8 mouse cellular contexts compared by ENCODE assay signal in the genomic region with DNA sequence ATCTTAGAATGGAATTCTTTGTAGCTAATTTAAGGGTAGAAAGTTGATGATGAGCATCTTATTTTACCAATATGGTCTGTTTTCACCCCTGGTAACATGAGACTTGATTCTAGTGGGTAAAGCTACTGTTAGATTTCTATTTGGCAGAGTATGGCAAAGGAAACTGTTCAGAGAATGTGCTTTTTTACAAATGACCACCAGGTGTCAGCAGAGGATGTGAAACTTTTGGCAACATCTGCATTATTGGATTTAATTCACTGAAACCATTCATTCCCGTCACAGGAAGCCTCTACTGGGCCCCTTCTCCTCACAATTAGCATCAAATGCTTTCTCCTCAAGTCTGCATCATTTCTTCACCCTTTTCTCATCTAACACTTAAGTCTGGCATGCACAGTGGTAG.
A peak's percentile ranks its signal among the peaks of the same experiment; 100 is the strongest.
DNase-seq lines count a peak whose midpoint lies in the region; ATAC-seq and TF ChIP-seq lines count a peak whose summit lies in the region.

No protein-coding gene starts in this region.

- TF ChIP-seq CTCF in midbrain, postnatal 0 days (IDR thresholded peaks at IDR 0.05): peak; percentile 81

- no peaks in the 10 kb centered on the region for H3K27me3 ChIP-seq in heart, embryonic 12.5 days (replicated peaks)
- no peaks in the 10 kb centered on the region for H3K27me3 ChIP-seq in midbrain, embryonic 11.5 days (ENCODE audit: control insufficient read depth, insufficient read depth, low read length)
- 0 out of 2 replicates have a peak, but pooled peaks cover 3% of the 10 kb centered on the region for H3K27me3 ChIP-seq in midbrain, embryonic 10.5 days (ENCODE audit: low read depth, poor library complexity, severe bottlenecking)
- H3K27me3 ChIP-seq in midbrain, postnatal 0 days (ENCODE audit: insufficient read depth, low read length): no peaks in the 10 kb centered on the region

- WGBS in heart, embryonic 12.5 days: 14% methylated on average over 1 of the region's 1 CpGs
- WGBS in midbrain, embryonic 11.5 days: 23% methylated on average over 1 of the region's 1 CpGs
- 29% methylated on average over 1 of the region's 1 CpGs for WGBS in midbrain, embryonic 10.5 days
- WGBS in midbrain, postnatal 0 days: 0% methylated on average over 1 of the region's 1 CpGs

- no peaks in the 10 kb centered on the region for H3K9me3 ChIP-seq in heart, embryonic 12.5 days (replicated peaks)
- no peaks in the 10 kb centered on the region for H3K9me3 ChIP-seq in midbrain, embryonic 11.5 days (ENCODE audit: control insufficient read depth, low read length)
- no peaks in the 10 kb centered on the region; the same call in 1 of the 2 replicates for H3K9me3 ChIP-seq in midbrain, embryonic 10.5 days (replicated peaks)
- no peaks in the 10 kb centered on the region for H3K9me3 ChIP-seq in midbrain, postnatal 0 days (ENCODE audit: low read length)

- no peak overlapping the region for H3K9ac ChIP-seq in heart, embryonic 12.5 days
- H3K9ac ChIP-seq in midbrain, embryonic 11.5 days (ENCODE audit: low read length): no peak overlapping the region
- H3K9ac ChIP-seq in midbrain, postnatal 0 days (replicated peaks; ENCODE audit: low read length, poor library complexity, severe bottlenecking): no peak overlapping the region

- no peak for ATAC-seq in heart, embryonic 12.5 days (ENCODE audit: insufficient number of reproducible peaks, low FRiP score)
- no peak for ATAC-seq in midbrain, embryonic 11.5 days (ENCODE audit: low FRiP score)
- no peak for ATAC-seq in midbrain, postnatal 0 days (ENCODE audit: low FRiP score)

- DNase-seq in heart, adult 18-20 months: peak; percentile 21 to 53
- DNase-seq in midbrain, embryonic 11.5 days (ENCODE audit: low spot score, missing footprints): peak; percentile 91
- no peak for DNase-seq in midbrain, embryonic 10.5 days (ENCODE audit: low spot score)
- DNase-seq in c-Kit-positive CD71-positive TER-119-positive erythroid progenitor cells, embryonic 14.5 days (ENCODE audit: low spot score): peak; percentile 4
- peak; percentile 76 for DNase-seq in midbrain, postnatal 0 days (ENCODE audit: low spot score)
- DNase-seq in cerebellum, postnatal 25 days: no peak
- DNase-seq in gastrocnemius, postnatal 4 days (ENCODE audit: low spot score in 2 of 2): no peak

- H3K4me2 ChIP-seq in heart, embryonic 12.5 days: no peak overlapping the region
- no peak overlapping the region for H3K4me2 ChIP-seq in midbrain, embryonic 11.5 days
- H3K4me2 ChIP-seq in midbrain, postnatal 0 days (ENCODE audit: low read depth, low read length, poor library complexity, severe bottlenecking): no peak overlapping the region

- no peak overlapping the region for H3K27ac ChIP-seq in heart, embryonic 12.5 days (ENCODE audit: poor library complexity, severe bottlenecking)
- H3K27ac ChIP-seq in midbrain, embryonic 11.5 days (ENCODE audit: low read depth, low read length): no peak overlapping the region
- H3K27ac ChIP-seq in midbrain, embryonic 10.5 days (replicated peaks): no peak overlapping the region
- H3K27ac ChIP-seq in midbrain, postnatal 0 days (ENCODE audit: low read depth, low read length): no peak overlapping the region

- H3K4me1 ChIP-seq in heart, embryonic 12.5 days (replicated peaks): 0 out of 2 replicates have a peak, but pooled peaks cover 9% of the 10 kb centered on the region
- H3K4me1 ChIP-seq in midbrain, embryonic 11.5 days (ENCODE audit: control insufficient read depth, insufficient read depth, low read length): no peaks in the 10 kb centered on the region
- peaks cover 3% of the 10 kb centered on the region; the same call in 1 of the 2 replicates for H3K4me1 ChIP-seq in midbrain, embryonic 10.5 days
- no peaks in the 10 kb centered on the region for H3K4me1 ChIP-seq in midbrain, postnatal 0 days (ENCODE audit: insufficient read depth, low read length)

- no peaks in the 10 kb centered on the region for H3K36me3 ChIP-seq in heart, embryonic 12.5 days
- H3K36me3 ChIP-seq in midbrain, embryonic 11.5 days (ENCODE audit: control insufficient read depth, insufficient read depth, low read length): no peaks in the 10 kb centered on the region
- H3K36me3 ChIP-seq in midbrain, embryonic 10.5 days: no peaks in the 10 kb centered on the region
- H3K36me3 ChIP-seq in midbrain, postnatal 0 days (ENCODE audit: insufficient read depth, low read length): no peaks in the 10 kb centered on the region

- H3K4me3 ChIP-seq in heart, embryonic 12.5 days: no peak overlapping the region
- H3K4me3 ChIP-seq in midbrain, embryonic 11.5 days (ENCODE audit: low read depth, low read length): no peak overlapping the region
- no peak overlapping the region for H3K4me3 ChIP-seq in midbrain, embryonic 10.5 days
- H3K4me3 ChIP-seq in midbrain, postnatal 0 days (ENCODE audit: low read depth, low read length): no peak overlapping the region

Comparison
In these comparisons a context has a peak if more than half of its experiments do, and no peak if none do; other contexts are left out.
1. DNase-seq: peak in heart, adult 18-20 months (2 of 2), midbrain, embryonic 11.5 days (single experiment), c-Kit-positive CD71-positive TER-119-positive erythroid progenitor cells, embryonic 14.5 days (single experiment) and midbrain, postnatal 0 days (single experiment); none in midbrain, embryonic 10.5 days (single experiment), cerebellum, postnatal 25 days (0 of 2) and gastrocnemius, postnatal 4 days (0 of 2).